Mouse (Mus musculus) cerebellum, postnatal 10 days (tissue): Measurements from ENCODE around the gene Cbfb.
A peak's percentile ranks its signal among the peaks of the same experiment; 100 is the strongest.
"Not testable (repeated sequence)": the region's sequence is repeated elsewhere in the genome, so short reads cannot be mapped to it uniquely, and the experiment has no call there.

ENCODE experiments used
- DNase-seq, 2 experiments: peaks; one replicate each; pipeline ENCODE4 v3.0.0; 2021; ENCODE audit warnings: mixed read lengths in 2 of 2

Gene Cbfb

DNA sequence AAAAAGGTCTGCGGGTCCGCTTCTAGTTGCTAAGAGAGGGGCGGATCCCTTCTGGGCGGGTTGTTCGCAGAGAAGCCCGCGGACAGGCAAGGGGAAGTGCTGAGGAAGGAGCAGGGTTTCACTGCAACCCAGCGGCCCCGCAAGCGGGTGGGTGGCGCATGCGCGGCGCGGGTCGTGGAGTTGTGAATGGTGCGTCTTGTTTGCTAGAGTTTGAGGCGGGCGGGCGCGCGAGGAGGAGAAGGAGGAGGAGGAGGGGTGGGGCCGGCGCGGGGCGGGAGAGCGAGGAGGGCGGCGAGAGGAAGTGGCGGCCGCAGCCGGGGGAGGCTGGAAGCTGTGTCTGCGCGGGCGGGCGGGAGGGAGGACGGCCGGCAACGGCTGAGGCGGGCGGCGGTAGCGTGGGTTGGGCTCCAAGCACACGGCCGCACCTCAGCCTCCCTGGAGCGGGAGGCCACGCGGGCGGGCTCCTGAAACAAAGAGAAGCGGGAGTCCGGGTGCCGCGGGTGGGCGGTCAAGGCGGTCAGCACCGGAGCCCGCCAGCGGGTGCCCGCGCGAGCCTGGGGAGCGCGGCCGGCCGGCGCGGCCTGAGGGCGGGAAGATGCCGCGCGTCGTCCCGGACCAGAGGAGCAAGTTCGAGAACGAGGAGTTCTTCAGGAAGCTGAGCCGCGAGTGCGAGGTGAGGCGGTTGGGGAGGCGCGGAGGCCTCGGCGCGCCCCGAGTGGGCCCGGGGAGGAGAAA, at the start of gene Cbfb:
TSS of gene Cbfb (plus strand) at position 294 of the 735 bp plus-strand sequence.
- DNase-seq, result peak; percentile 94 to 98

- DNase-seq, result no peak
Measured at GRCm38 (mm10) chr8:105129864-105130263, 40.6 kb upstream of the Cbfb start.

DNA sequence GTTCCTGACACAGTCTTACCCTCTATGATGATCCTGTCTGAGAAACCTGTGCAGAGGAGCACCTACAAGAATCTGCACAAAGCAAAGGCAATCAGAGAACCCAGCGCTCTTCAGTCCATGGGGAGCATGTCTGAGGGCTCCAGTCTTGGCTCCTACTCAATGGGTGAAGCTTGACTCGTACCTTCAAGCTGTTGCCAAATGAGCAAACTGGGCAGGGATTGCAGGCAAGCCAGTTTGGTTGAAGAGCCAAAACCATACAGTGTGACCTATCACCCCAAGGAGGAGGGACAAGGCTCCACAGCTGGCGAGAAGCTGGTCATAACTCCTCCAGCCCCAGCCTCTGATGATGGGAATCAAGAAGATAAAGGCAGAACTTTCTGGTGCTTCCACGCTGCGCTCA, 39.0 kb upstream of the Cbfb start, which contains the start of gene Ces4a:
TSS of gene Ces4a (plus strand) at position 292 of the 400 bp plus-strand sequence.
- no peak for DNase-seq

DNA sequence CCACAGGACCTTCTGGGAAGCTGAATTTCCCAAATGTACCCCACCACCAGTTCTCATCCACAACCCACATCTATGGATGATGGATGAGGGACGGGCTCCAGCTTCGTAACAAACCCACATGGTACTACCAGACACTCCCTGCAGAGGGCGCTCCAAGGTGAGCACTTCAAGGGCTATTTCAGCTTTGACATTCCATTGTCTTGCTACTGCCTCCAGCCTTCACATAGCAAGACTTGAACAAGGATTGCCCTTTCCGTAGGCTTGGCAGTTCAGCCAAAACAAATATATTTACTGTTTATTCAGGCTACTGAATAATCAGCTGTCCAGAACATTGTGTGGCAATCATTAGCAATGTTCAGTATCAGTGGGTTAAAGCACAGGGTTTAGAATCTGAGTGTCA, 32.1 kb upstream of the Cbfb start:
- DNase-seq, result peak; percentile 82 to 83

- DNase-seq, result peak in 1 of 2 experiments; percentile 15
Measured at GRCm38 (mm10) chr8:105142395-105142794, 28.1 kb upstream of the Cbfb start.

GRCm38 (mm10) chr8:105151654-105152053, 18.8 kb upstream of the Cbfb start:
- no peak for DNase-seq

DNA sequence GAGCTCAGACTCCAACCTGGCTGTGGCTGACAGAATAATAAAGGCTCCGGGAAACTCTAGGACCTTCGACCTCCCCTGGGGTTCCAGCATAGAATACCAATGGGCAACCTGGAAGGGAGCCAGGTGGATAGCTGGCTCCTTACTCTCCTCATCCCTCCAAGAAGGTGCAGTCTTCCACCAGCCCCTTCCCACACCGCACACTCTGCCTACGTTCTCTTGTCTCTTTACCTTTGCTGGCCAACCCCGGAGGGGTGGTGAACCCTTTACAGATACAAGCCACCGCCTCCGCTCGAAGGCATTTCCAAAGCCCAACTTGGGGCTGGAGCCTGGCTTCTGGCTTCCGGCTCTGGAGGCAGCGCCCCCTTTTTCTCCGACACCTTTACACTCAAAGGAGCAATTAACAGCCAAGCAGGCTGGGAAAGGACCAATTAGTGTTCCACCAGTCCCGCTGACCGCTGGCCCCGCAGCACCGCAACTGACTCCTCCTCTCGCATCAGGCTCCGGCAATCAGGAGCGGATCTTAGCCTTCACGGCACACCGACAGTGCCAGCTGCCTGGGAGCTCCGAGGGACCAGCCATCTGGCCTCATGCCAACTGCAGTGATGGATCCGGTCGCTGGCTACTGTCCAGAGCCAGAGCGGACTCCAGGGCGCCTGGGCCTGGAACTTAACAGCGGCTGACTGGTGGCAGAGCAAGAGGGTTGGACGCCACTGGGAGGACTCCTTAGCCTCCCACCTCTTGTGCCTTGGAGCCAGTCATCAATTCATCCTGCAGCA, 17.7 kb upstream of the Cbfb start:
- peak; percentile 96 for DNase-seq

- DNase-seq, result no peak
Measured at GRCm38 (mm10) chr8:105154316-105154715, 16.2 kb upstream of the Cbfb start.

DNA sequence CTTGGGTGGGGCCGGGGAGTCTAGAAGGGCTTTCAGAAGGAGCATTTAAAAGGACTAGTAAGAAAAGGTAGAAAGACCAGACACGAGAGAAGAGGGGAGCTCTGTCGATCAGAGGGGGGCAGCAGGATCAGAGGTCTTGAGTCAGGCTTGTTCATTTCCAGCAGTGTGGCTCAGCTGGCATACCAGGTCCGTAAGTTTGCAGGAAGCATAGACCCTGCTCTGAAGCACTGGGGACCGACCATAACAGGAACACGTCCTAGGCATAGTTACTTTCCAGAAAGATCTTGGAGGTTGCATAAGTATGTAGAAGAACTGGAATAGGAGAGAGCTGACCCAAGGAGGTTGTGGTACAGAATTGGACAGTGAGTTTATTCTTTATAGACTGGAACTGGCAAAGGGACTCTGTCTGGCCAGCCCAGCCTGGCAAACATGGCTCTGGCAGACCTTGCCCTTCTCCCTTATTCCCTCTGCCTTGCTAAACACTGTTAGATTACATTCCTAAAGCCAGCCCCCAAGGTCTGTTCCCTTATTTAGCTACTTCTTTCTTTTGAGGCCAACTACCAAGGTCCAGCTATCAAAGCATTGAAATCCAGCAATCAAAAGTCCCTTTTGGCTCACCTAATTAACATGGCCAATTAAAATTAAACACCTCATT, 15.3 kb upstream of the Cbfb start:
- DNase-seq, result peak in 1 of 2 experiments; percentile 26

GRCm38 (mm10) chr8:105157555-105157954, 12.9 kb upstream of the Cbfb start:
- peak; percentile 33 to 40 for DNase-seq

DNA sequence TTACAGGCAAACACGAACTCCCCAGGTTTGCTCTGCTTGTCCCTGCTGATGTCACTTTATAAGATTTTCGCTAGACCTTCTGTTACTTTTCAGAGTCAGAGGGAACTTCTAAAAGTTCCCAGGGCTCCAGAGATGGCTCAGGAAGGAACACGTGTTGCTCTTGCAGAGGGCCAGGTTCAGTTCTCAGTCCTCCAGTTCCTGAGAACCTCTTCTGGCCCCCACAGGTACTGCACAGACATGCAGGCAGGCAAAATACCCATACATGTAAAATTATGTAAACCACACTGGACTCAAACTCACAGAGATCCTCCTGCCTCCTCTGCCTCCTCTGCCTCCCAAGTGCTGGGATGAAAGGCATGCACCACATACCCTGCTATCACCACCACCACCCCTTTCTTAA, 12.4 kb upstream of the Cbfb start:
- DNase-seq, result no peak

- DNase-seq, result no peak
Measured at GRCm38 (mm10) chr8:105161121-105161652, 9.3 kb upstream of the Cbfb start.

DNA sequence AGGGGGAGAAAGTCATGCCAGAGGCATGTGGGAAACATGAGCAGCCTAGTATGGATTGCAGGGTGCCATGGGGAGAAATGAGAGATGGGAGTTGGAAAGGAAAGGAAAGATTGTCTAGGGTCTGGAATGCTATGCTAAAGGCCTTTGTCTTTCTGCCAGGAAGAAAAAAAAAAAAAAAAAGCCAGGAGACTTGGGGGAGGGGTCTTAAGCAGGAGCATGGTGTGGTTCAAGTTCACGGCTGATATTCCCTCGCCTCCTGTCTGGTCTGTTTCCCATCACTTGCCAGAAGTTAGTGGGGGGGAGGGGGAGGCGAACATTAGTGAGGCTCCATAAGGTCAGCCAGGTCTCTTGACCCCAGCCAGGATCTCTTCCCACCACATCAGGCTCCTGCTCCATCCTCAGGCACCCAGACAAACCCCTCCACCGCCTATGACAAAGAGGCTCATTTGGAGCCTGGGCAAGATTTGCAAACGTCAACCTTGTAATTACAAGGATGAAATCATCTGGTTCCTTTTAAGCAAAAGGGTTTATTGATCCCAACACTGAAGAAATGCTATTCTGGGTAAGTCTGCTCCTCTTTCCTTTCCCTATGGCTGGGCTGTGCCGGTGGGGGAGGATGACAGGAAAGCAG, 6.1 kb upstream of the Cbfb start:
- DNase-seq, result no peak

DNA sequence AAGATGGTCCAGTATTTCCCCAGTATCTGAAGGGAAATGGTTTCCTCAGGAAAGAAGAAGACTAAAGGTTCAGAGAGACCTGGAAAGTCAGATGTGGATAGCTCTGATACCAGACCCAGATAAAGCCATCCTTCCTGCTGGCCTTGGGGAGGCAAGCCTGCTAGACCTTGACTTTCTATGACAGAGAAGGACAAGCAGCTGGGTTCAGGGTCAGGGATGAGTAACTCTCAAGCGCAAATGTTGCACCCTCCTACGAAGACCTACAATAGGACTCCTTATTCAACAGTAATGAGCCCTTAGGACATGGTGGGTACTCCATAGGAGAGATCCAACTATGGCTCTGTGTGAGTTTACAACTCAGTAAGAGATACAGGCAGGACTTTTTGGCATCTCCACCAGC, 5.3 kb upstream of the Cbfb start:
- no peak for DNase-seq

DNA sequence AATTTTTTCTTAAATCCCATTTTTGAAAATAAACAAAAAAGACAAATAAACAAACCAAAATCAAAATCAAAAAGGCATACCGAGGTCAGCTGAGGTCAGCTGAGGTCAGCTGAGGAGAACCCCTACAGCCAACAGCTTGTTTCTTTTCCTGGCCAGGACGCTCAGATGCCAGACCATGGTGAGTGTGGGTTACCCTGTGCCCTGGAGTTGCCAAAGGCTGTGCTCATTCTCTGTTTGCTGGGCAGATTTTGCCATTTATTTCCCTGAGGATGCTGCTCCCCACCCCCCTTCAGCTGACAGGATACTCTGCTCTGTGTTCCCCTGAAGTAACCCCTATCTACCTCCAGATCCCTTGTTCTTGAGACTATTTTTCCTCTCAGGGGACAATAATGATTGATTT, 3.4 kb upstream of the Cbfb start:
- peak; percentile 59 to 65 for DNase-seq

- DNase-seq, result no peak
Measured at GRCm38 (mm10) chr8:105169582-105169981, 892 bp upstream of the Cbfb start.

DNA sequence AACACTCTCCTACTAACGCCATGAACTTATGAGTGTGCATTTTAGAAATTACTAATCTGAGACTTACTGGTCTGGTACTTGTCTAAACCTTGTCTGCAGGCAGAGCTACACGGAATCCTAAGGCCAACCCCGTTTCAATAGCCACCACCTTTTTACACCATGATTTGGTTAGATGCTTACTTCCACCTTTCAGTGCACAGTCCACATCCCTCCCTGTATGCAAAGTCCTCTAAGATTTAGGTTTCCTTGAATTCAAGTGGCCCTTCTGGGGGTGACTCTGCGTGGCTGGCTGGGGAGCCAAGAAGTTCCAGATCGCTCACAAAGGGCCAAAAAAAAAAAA, 463 bp upstream of the Cbfb start:
- DNase-seq, result no peak

DNA sequence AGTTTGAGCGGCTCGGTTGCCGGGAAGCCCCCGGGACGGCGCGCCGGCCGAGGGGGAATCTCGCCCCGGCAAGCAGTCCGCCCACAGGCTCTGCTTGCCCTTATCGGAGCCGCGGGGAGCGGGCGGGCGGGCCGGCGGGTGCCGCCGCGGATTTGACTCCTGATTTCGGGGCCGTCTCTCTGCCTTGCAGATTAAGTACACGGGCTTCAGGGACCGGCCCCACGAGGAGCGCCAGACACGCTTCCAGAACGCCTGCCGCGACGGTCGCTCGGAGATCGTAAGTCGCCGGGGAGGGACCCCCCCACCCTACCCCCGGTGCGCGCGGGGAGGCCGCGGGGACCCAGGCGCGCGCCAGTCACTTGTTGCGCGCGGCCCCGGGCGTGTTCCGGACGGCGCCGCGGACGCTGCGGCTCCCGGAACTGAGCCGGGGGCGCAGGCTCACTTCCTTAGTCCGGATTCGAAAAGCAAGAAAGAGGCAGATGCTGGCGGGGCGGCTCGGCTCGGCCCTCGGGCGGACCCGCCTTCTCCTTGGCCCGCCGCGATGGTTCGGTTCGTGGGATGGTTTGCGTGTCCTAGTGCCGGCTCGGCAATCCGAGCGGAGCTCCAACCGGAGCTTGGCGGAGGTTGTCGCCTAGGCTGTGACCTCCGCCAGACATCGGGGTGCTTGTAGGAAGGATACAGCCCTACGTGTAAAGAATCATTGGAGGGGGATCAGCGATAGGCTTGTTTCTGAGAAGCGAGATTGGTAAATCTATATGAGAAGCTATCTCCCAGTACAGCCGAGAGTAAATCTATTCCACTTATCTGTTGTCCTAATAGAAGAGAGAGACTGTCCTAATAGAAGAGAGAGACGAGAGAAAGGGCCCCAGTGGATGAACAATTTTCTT, 885 bp downstream of the Cbfb start:
- peak; percentile 69 to 72 for DNase-seq

GRCm38 (mm10) chr8:105172003-105172362, 1.5 kb downstream of the Cbfb start:
- DNase-seq, result no peak

- DNase-seq, result not testable (repeated sequence)
Measured at GRCm38 (mm10) chr8:105175287-105175686, 4.8 kb downstream of the Cbfb start.

DNA sequence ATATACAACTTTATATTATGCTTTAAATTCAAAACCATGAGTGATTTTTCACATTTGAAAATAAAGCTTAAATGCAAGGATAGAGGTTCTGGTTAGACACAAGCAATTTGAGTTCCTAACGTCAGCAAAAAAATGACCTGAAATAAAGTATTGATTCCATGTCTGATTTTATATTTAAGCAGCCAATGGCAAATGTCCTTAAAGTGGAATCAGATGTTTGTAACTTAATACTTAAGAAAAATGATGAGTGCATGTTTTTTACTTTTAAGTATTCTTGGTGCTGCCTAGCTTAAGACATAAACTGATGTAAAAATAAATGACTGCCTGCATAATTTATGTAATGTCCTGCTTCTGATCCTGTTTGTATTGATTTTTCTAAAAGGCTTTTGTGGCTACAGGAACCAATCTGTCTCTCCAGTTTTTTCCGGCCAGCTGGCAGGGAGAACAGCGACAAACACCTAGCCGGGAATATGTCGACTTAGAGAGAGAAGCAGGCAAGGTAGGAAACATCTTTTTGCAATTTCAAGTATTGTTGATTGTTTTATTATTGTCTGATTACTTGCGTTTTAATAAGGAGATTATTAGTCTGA, 7.8 kb downstream of the Cbfb start:
- DNase-seq, result no peak

DNA sequence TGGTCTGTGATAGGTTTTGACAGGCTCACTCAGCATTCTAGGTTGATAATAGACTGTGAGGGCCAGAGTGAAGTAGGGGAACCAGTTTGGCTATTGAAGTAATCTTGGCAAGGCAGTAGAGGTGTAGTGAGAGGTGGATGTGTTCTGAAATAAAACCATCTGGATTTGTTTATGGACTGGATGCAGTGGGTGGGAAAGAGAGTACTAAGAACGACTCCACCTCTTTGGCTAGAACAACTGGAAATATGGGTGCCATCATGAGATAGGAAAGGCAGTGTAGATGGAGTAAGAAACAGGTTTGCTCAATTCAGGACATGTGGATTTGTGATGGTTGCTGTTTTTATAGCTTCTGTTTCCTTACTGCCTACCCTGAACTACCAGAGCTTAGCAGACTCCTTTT, 11.7 kb downstream of the Cbfb start:
- no peak for DNase-seq
